Comparison of ENCODE assay signal across 20 mouse cellular contexts in genomic region chr5:65911676-65912075, GRCm38 (mm10). TPM values are rescaled to one million over a fixed set of nuclear protein-coding genes. Genes with fewer than 3 reads are reported as not detected.
DNase-seq lines count a peak whose midpoint lies in the region; ATAC-seq and TF ChIP-seq lines count a peak whose summit lies in the region.
"Had no signal": no experiment of that assay in that cellular context is flagged by ENCODE, and none has a peak within 500 bp of the region (broad histone marks: within the 10 kb centered on the region; RNA-seq: fewer than 3 reads in every experiment).

No protein-coding gene starts in this region.

- no peak for ATAC-seq in forebrain, embryonic 14.5 days
- ATAC-seq: hindbrain, embryonic 16.5 days; intestine, postnatal 0 days; Patski had no signal

- H3K9ac ChIP-seq in forebrain, embryonic 14.5 days (ENCODE audit: low read length), result no peak overlapping the region
- H3K9ac ChIP-seq: limb, embryonic 12.5 days; liver, embryonic 15.5 days; neural tube, embryonic 15.5 days had no signal

- H3K9me3 ChIP-seq in forebrain, embryonic 14.5 days (replicated peaks; ENCODE audit: control insufficient read depth, low read length), result no peaks in the 10 kb centered on the region
- H3K9me3 ChIP-seq: limb, embryonic 12.5 days; liver, embryonic 15.5 days; neural tube, embryonic 15.5 days had no signal

- no peak overlapping the region for H3K4me2 ChIP-seq in forebrain, embryonic 14.5 days (ENCODE audit: low read length)
- H3K4me2 ChIP-seq: heart, embryonic 11.5 days; limb, embryonic 12.5 days; liver, embryonic 15.5 days; neural tube, embryonic 15.5 days had no signal

- H3K27ac ChIP-seq in spleen, adult 2 months (ENCODE audit: insufficient read depth, low read length), result peak overlapping the region; percentile 56
- no peak overlapping the region for H3K27ac ChIP-seq in forebrain, embryonic 14.5 days (ENCODE audit: low read depth, low read length)
- H3K27ac ChIP-seq: layer of hippocampus, adult 2 months; limb, embryonic 12.5 days; liver, embryonic 15.5 days; neural tube, embryonic 15.5 days had no signal

- H3K4me3 ChIP-seq in spleen, adult 2 months (ENCODE audit: extremely low read depth, insufficient read depth, insufficient read length), result no peak overlapping the region; the same call in 1 of the 2 replicates
- no peak overlapping the region for H3K4me3 ChIP-seq in forebrain, embryonic 14.5 days (ENCODE audit: low read depth, low read length)
- H3K4me3 ChIP-seq: layer of hippocampus, adult 2 months; limb, embryonic 12.5 days; liver, embryonic 15.5 days; neural tube, embryonic 15.5 days had no signal

- no peaks in the 10 kb centered on the region for H3K27me3 ChIP-seq in spleen, adult 2 months (ENCODE audit: control insufficient read depth, insufficient read depth, low read length)
- H3K27me3 ChIP-seq in forebrain, embryonic 14.5 days (replicated peaks; ENCODE audit: control insufficient read depth, insufficient read depth, low read length), result no peaks in the 10 kb centered on the region
- H3K27me3 ChIP-seq: limb, embryonic 12.5 days; liver, embryonic 15.5 days; neural tube, embryonic 15.5 days; Patski had no signal

- no peak for TF ChIP-seq POLR2A in spleen, adult 2 months (IDR thresholded peaks at IDR 0.05; ENCODE audit: low read depth, low read length)

- WGBS in spleen, adult 2 months, result 38% methylated on average over 7 of the region's 7 CpGs
- WGBS in forebrain, embryonic 14.5 days, result 87% methylated on average over 7 of the region's 7 CpGs

- no peak for TF ChIP-seq CTCF in spleen, adult 2 months (IDR thresholded peaks at IDR 0.05; ENCODE audit: extremely low read depth, insufficient read depth, insufficient read length, insufficient replicate concordance)

- no peaks in the 10 kb centered on the region for H3K36me3 ChIP-seq in spleen, adult 2 months (ENCODE audit: control insufficient read depth, insufficient read depth, low read length)
- no peaks in the 10 kb centered on the region for H3K36me3 ChIP-seq in forebrain, embryonic 14.5 days (ENCODE audit: control insufficient read depth, insufficient read depth, low read length)
- H3K36me3 ChIP-seq: limb, embryonic 12.5 days; liver, embryonic 15.5 days; neural tube, embryonic 15.5 days had no signal

- DNase-seq in cerebellum, postnatal 10 days, result peak; percentile 55 to 71
- DNase-seq in cerebellum, adult 9-10 months, result no peak
- DNase-seq in spleen, adult 2 months (ENCODE audit: low read depth in 1 of 2, low spot score in 2 of 2), result no peak
- no peak for DNase-seq in spleen, adult 18-20 months
- DNase-seq in thymus, adult 18-20 months, result peak; percentile 58 to 74
- no peak for DNase-seq in forebrain, embryonic 14.5 days (ENCODE audit: low spot score)
- no peak for DNase-seq in urinary bladder, postnatal 25 days (ENCODE audit: low spot score)
- no peak for DNase-seq in Muller cell, postnatal 12 days (ENCODE audit: inconsistent ontology term)
- DNase-seq: cerebellum, adult 8-10 months; gastrocnemius, postnatal 25 days; lung, postnatal 14 days; right cerebral cortex, postnatal 25 days had no signal

- peaks cover 19% of the 10 kb centered on the region; the same call in 1 of the 2 replicates for H3K4me1 ChIP-seq in spleen, adult 2 months (ENCODE audit: control insufficient read depth, insufficient read depth, insufficient read length)
- no peaks in the 10 kb centered on the region for H3K4me1 ChIP-seq in forebrain, embryonic 14.5 days (ENCODE audit: control insufficient read depth, insufficient read depth, low read length)
- H3K4me1 ChIP-seq: limb, embryonic 12.5 days; liver, embryonic 15.5 days; neural tube, embryonic 15.5 days had no signal

RNA-seq across cellular contexts. Expression of gene Chrna9, which starts 23.0 kb away (rescaled TPM):
- polyA plus RNA-seq in spleen, adult 2 months (2012; rRNA removed), result 0.54 TPM in 1 of 2 replicates, not detected in the other
- polyA plus RNA-seq in forebrain, embryonic 14.5 days (2014; fragmentation: Nextera tagmentation; extraction: Ambion mirVana), result not detected in 2 replicates
- polyA plus RNA-seq: heart, embryonic 11.5 days; hindbrain, embryonic 16.5 days; intestine, postnatal 0 days; liver, embryonic 15.5 days; neural tube, embryonic 15.5 days; Patski had no signal

RNA-seq across cellular contexts. Expression of gene Rhoh, which starts 50.7 kb away (rescaled TPM):
- polyA plus RNA-seq in spleen, adult 2 months (2012; rRNA removed), result 28.0 and 33.6 TPM in 2 replicates
- polyA plus RNA-seq in forebrain, embryonic 14.5 days (2014; fragmentation: Nextera tagmentation; extraction: Ambion mirVana), result 0.25 and 0.29 TPM in 2 replicates

Comparison
In these comparisons a context has a peak if more than half of its experiments do, and no peak if none do; other contexts are left out.
1. DNase-seq: peak in cerebellum, postnatal 10 days (2 of 2) and thymus, adult 18-20 months (2 of 2); none in cerebellum, adult 9-10 months (single experiment), spleen, adult 2 months (0 of 2), spleen, adult 18-20 months (0 of 2), forebrain, embryonic 14.5 days (single experiment), urinary bladder, postnatal 25 days (single experiment) and Muller cell, postnatal 12 days (single experiment).
2. RNA of gene Rhoh, which starts 50.7 kb away (polyA plus RNA-seq): 28.0 to 33.6 TPM in spleen, adult 2 months; 0.25 to 0.29 TPM in forebrain, embryonic 14.5 days; every median in the first group is over 10 times any median in the second.